Mouse (Mus musculus): Measurements from ENCODE around the gene Cdk10. TPM values are rescaled to one million over a fixed set of nuclear protein-coding genes. Genes with fewer than 3 reads are reported as not detected.

Cdk10 gene
- polyA plus RNA-seq, 1 experiment from 2014 or later, result 38.3 TPM

Other genes with a start within 250 kb of the Cdk10 start
- gene Ankrd11, start 182.6 kb upstream of the Cdk10 start, polyA plus RNA-seq (2016; fragmentation: Nextera tagmentation; extraction: Ambion mirVana), result 38.4 and 65.7 TPM in 2 replicates
- 59.1 and 61.6 TPM in 2 replicates for gene Spg7, start 161.9 kb upstream of the Cdk10 start, polyA plus RNA-seq (2016; fragmentation: Nextera tagmentation; extraction: Ambion mirVana)
- 1,076 and 1,105 TPM in 2 replicates for gene Rpl13, start 122.5 kb upstream of the Cdk10 start, polyA plus RNA-seq (2016; fragmentation: Nextera tagmentation; extraction: Ambion mirVana)
- gene Cpne7, start 107.5 kb upstream of the Cdk10 start, polyA plus RNA-seq (2016; fragmentation: Nextera tagmentation; extraction: Ambion mirVana), result 0.29 and 0.49 TPM in 2 replicates
- gene Sult5a1, start 66.5 kb upstream of the Cdk10 start, polyA plus RNA-seq (2016; fragmentation: Nextera tagmentation; extraction: Ambion mirVana), result 1.7 and 1.9 TPM in 2 replicates
- 0.17 and 0.52 TPM in 2 replicates for gene Dpep1, start 38.6 kb upstream of the Cdk10 start, polyA plus RNA-seq (2016; fragmentation: Nextera tagmentation; extraction: Ambion mirVana)
- 150 and 155 TPM in 2 replicates for gene Chmp1a, start 12.1 kb upstream of the Cdk10 start, polyA plus RNA-seq (2016; fragmentation: Nextera tagmentation; extraction: Ambion mirVana)
- 5.7 and 6.3 TPM in 2 replicates for gene Spata33, start 12.0 kb upstream of the Cdk10 start, polyA plus RNA-seq (2016; fragmentation: Nextera tagmentation; extraction: Ambion mirVana)
- 1.4 and 1.6 TPM in 2 replicates for gene Spata2l, start 11.4 kb downstream of the Cdk10 start, polyA plus RNA-seq (2016; fragmentation: Nextera tagmentation; extraction: Ambion mirVana)
- 25.8 and 27.5 TPM in 2 replicates for gene Zfp276, start 29.4 kb downstream of the Cdk10 start, polyA plus RNA-seq (2016; fragmentation: Nextera tagmentation; extraction: Ambion mirVana)
- 31.0 and 34.9 TPM in 2 replicates for gene Vps9d1, start 29.5 kb downstream of the Cdk10 start, polyA plus RNA-seq (2016; fragmentation: Nextera tagmentation; extraction: Ambion mirVana)
- gene Fanca, start 93.7 kb downstream of the Cdk10 start, polyA plus RNA-seq (2016; fragmentation: Nextera tagmentation; extraction: Ambion mirVana), result 40.2 and 40.5 TPM in 2 replicates
- gene Spire2, start 107.9 kb downstream of the Cdk10 start, polyA plus RNA-seq (2016; fragmentation: Nextera tagmentation; extraction: Ambion mirVana), result 19.9 and 21.8 TPM in 2 replicates
- 174 and 194 TPM in 2 replicates for gene Tcf25, start 148.9 kb downstream of the Cdk10 start, polyA plus RNA-seq (2016; fragmentation: Nextera tagmentation; extraction: Ambion mirVana)
- 0.13 and 0.14 TPM in 2 replicates for gene Mc1r, start 182.3 kb downstream of the Cdk10 start, polyA plus RNA-seq (2016; fragmentation: Nextera tagmentation; extraction: Ambion mirVana)
- 827 and 897 TPM in 2 replicates for gene Tubb3, start 186.6 kb downstream of the Cdk10 start, polyA plus RNA-seq (2016; fragmentation: Nextera tagmentation; extraction: Ambion mirVana)
- 42.9 and 46.6 TPM in 2 replicates for gene Def8, start 198.7 kb downstream of the Cdk10 start, polyA plus RNA-seq (2016; fragmentation: Nextera tagmentation; extraction: Ambion mirVana)